Mouse (Mus musculus): Measurements from ENCODE around the gene Morn1. TPM values are rescaled to one million over a fixed set of nuclear protein-coding genes. Genes with fewer than 3 reads are reported as not detected.
A peak's percentile ranks its signal among the peaks of the same experiment; 100 is the strongest.

Morn1 gene
- polyA plus RNA-seq, 1 experiment from 2014 or later = 9.4 TPM

DNA sequence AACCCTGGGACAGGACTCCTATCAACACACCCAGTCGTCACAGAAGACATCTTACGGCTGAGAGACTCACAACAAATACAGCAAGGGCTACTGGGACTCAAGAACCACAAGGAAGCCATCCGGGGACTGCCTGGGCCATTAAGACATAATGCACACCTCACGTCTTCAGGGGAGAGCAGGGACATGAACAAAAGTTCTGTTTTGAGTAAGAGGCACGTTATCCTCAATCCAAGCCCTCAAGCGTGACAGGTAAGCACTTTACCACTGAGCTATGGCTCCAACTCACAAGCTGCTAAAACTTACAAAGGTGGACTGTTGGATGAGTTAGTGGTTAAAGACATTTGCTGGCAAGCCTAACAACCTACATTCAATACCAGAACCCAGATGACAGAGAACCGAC is 96.8 kb downstream of the Morn1 start:
- no peaks in the 10 kb centered on the region for H3K36me3 ChIP-seq (ENCODE audit: insufficient read depth, low read length)
- no peak overlapping the region for H3K4me2 ChIP-seq (replicated peaks; ENCODE audit: low read depth, low read length)
- no peak for DNase-seq (ENCODE audit: low spot score)
- peaks cover 54% of the 10 kb centered on the region for H3K4me1 ChIP-seq (ENCODE audit: insufficient read depth, low read depth, low read length)
- no peaks in the 10 kb centered on the region for H3K9me3 ChIP-seq (ENCODE audit: low read length)
- no peak overlapping the region for H3K4me3 ChIP-seq (ENCODE audit: low read depth, low read length)
- no peak overlapping the region for H3K27ac ChIP-seq (ENCODE audit: low read length)
- no peak overlapping the region for H3K9ac ChIP-seq (replicated peaks; ENCODE audit: low read depth)
- no peak for ATAC-seq
- 73% methylated on average over 7 of the region's 7 CpGs for WGBS
- no peak for TF ChIP-seq EP300 (IDR thresholded peaks at IDR 0.05)
- no peaks in the 10 kb centered on the region for H3K27me3 ChIP-seq (replicated peaks; ENCODE audit: insufficient read depth, low read length)

DNA sequence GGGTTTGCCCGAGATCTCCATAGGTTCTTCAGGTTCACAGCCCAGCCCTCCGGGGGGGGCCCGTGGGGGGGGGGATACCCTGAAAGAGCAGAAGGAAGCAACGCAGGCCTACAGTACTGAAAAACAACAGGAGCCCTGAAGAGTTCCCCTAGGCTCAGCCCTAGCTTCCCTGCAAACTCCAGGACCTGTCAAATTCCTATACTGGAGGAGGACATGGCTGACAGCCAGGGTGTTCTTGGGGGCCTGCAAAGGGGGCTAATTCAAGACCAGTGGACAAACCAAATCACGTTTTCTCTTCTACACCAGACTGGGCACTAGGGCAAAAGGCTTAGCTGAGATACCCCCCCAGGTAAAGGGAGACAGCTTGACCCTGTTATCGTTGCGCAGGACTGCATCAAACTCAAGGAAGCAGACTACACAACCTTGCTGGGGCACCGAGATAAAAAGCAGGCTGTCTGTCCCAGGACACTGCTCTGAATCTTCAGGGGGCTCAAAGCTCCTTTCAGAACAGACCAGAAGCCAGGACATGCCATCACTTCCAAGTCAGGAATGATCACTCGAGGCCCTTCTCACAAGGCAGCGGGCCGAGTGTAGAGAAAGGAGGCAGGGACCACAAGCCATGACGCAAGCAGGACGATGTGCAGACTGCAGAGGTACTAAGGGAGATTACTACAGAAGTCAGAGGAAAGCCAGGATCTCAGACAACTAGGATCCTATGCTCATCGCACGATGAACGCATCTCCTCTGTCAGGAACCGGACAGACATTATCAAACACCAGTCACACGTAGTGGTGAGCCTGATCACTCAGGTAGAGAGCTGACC is 98.1 kb downstream of the Morn1 start:
- H3K9ac ChIP-seq (replicated peaks; ENCODE audit: low read depth) = no peak overlapping the region
- no peak overlapping the region for H3K4me3 ChIP-seq (ENCODE audit: low read depth, low read length)
- H3K36me3 ChIP-seq (ENCODE audit: insufficient read depth, low read length) = no peaks in the 10 kb centered on the region
- no peak overlapping the region for H3K4me2 ChIP-seq (replicated peaks; ENCODE audit: low read depth, low read length)
- whole genome bisulfite sequencing = 53% methylated on average over 18 of the region's 18 CpGs
- peak overlapping the region; percentile 43; the same call in 1 of the 2 replicates for H3K27ac ChIP-seq (ENCODE audit: low read length)
- TF ChIP-seq CTCF (IDR thresholded peaks at IDR 0.05) = no peak
- no peak for TF ChIP-seq EP300 (IDR thresholded peaks at IDR 0.05)
- ATAC-seq (no peak), DNase-seq (ENCODE audit: low spot score) (no peak)
- H3K9me3 ChIP-seq (ENCODE audit: low read length) = no peaks in the 10 kb centered on the region
- no peaks in the 10 kb centered on the region for H3K27me3 ChIP-seq (replicated peaks; ENCODE audit: insufficient read depth, low read length)
- H3K4me1 ChIP-seq (ENCODE audit: insufficient read depth, low read depth, low read length) = peaks cover 51% of the 10 kb centered on the region

DNA sequence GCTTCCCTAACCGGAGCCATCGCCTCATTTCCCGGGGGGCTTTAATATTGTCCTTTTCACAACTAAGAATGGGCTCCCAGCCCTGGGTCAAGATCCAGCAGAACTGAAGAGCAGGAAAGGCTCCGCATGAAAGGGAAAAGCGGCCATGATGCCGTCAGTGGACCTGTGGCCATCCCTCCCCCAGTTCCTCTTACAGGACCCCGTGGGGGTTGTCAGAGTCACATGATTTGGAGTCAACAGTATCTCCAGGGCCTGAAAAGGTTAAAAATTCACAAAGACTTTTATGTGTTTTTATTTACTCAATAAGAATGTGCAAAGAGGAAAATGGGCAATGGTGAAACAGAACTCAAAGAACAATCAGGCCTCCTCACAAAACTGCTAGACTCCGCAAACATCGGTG is 99.5 kb downstream of the Morn1 start:
- Histone ChIP-seq H3K4me1 (ENCODE audit: insufficient read depth, low read depth, low read length) (peaks cover 57% of the 10 kb centered on the region), H3K27me3 (replicated peaks; ENCODE audit: insufficient read depth, low read length) (no peaks in the 10 kb centered on the region), H3K4me3 (ENCODE audit: low read depth, low read length) (no peak overlapping the region), H3K9me3 (ENCODE audit: low read length) (no peaks in the 10 kb centered on the region), H3K36me3 (ENCODE audit: insufficient read depth, low read length) (no peaks in the 10 kb centered on the region), H3K9ac (replicated peaks; ENCODE audit: low read depth) (no peak overlapping the region), H3K27ac (ENCODE audit: low read length) (no peak overlapping the region), H3K4me2 (replicated peaks; ENCODE audit: low read depth, low read length) (no peak overlapping the region)
- ATAC-seq (no peak), DNase-seq (ENCODE audit: low spot score) (no peak)
- WGBS = 78% methylated on average over 9 of the region's 9 CpGs
- TF ChIP-seq EP300 (IDR thresholded peaks at IDR 0.05) = no peak
- TF ChIP-seq CTCF (IDR thresholded peaks at IDR 0.05) = no peak

DNA sequence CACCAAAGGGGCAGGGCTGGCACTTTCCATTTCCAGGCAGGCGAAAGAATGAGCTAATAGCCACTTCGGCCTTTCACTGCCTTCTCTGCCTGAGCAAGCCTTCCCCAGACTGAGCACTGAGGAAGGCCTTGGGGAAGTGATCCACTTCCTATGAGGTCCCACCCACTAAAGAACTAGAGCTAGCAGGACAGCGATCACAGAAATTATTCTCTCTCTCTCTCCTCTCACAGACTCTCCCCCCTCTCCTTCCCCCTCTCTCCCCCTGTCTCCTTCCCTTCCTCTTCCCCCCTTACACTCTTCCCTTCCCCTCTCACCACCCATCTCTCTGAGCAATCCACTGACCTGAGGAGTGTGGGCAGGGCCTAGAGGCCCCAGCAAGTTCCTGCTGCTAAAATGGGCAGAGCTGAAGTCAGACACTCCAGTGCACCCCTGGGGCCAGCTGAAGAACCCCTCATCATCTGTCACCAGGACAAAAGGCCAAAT is 100.9 kb downstream of the Morn1 start:
- no peak overlapping the region for H3K9ac ChIP-seq (replicated peaks; ENCODE audit: low read depth)
- 0 out of 2 replicates have a peak overlapping the region, but pooled peaks have one; percentile 17 for H3K4me2 ChIP-seq (replicated peaks; ENCODE audit: low read depth, low read length)
- H3K27ac ChIP-seq (ENCODE audit: low read length) = peak overlapping the region; percentile 76
- no peak overlapping the region for H3K4me3 ChIP-seq (ENCODE audit: low read depth, low read length)
- peaks cover 64% of the 10 kb centered on the region for H3K4me1 ChIP-seq (ENCODE audit: insufficient read depth, low read depth, low read length)
- no peaks in the 10 kb centered on the region for H3K27me3 ChIP-seq (replicated peaks; ENCODE audit: insufficient read depth, low read length)
- H3K9me3 ChIP-seq (ENCODE audit: low read length) = no peaks in the 10 kb centered on the region
- WGBS = 29% methylated on average over 3 of the region's 3 CpGs
- ATAC-seq (peak; percentile 82), DNase-seq (ENCODE audit: low spot score) (peak; percentile 73)
- TF ChIP-seq CTCF (IDR thresholded peaks at IDR 0.05) = no peak; the same call in 1 of the 2 replicates
- TF ChIP-seq EP300 (IDR thresholded peaks at IDR 0.05) = peak; percentile 52; the same call in 1 of the 2 replicates
- no peaks in the 10 kb centered on the region for H3K36me3 ChIP-seq (ENCODE audit: insufficient read depth, low read length)

DNA sequence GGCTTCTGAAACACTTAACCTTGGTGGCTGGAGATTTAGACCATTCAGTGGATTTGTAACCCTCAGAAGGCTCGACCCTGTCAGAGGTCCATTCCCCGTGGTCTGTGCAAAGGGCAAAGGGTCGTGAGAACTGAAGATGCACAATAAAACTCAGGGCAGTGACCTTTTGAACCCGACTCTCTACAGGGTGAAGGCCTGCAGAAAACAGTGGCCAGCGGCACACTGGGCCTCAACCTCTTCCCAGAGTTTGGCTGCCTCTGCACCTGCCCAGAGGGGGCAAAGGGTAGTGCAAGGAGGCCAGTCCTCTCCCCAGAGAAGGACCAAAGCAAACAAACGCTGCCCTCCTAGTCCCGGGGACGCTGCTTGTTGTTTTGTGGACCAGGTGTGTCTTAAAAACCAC is 102.0 kb downstream of the Morn1 start:
- Histone ChIP-seq H3K4me2 (replicated peaks; ENCODE audit: low read depth, low read length) (no peak overlapping the region), H3K9ac (replicated peaks; ENCODE audit: low read depth) (no peak overlapping the region), H3K4me1 (ENCODE audit: insufficient read depth, low read depth, low read length) (peaks cover 74% of the 10 kb centered on the region), H3K36me3 (ENCODE audit: insufficient read depth, low read length) (no peaks in the 10 kb centered on the region), H3K27me3 (replicated peaks; ENCODE audit: insufficient read depth, low read length) (no peaks in the 10 kb centered on the region), H3K4me3 (ENCODE audit: low read depth, low read length) (no peak overlapping the region), H3K27ac (ENCODE audit: low read length) (peak overlapping the region; percentile 76), H3K9me3 (ENCODE audit: low read length) (no peaks in the 10 kb centered on the region)
- TF ChIP-seq EP300 (IDR thresholded peaks at IDR 0.05) = no peak
- no peak for TF ChIP-seq CTCF (IDR thresholded peaks at IDR 0.05)
- no peak for ATAC-seq
- DNase-seq (ENCODE audit: low spot score) = no peak
- WGBS = 25% methylated on average over 8 of the region's 8 CpGs

DNA sequence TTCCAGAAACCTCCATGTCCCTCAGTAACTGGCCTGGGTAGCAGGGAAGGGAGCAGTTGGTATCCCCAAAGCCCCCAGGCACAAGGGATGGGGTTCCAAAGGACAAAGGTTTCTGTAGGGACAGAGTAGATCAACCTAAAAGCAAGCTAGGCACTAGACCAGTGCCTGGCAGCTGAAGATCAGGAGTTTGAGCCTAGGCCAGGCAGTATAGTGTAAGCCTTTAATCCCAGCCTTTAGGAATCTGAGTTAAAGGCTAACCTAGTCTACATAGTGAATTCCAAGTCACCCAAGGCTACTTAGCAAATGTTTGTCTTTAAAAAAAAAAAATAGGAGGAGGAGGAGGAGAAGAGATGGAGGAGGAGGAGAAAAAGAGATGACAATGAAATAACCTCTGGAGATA is 102.4 kb downstream of the Morn1 start:
- H3K4me1 ChIP-seq (ENCODE audit: insufficient read depth, low read depth, low read length) = peaks cover 73% of the 10 kb centered on the region
- no peak overlapping the region for H3K4me3 ChIP-seq (ENCODE audit: low read depth, low read length)
- peak overlapping the region; percentile 76; the same call in 1 of the 2 replicates for H3K27ac ChIP-seq (ENCODE audit: low read length)
- ATAC-seq (no peak), DNase-seq (ENCODE audit: low spot score) (no peak)
- H3K4me2 ChIP-seq (replicated peaks; ENCODE audit: low read depth, low read length) = no peak overlapping the region
- H3K9me3 ChIP-seq (ENCODE audit: low read length) = no peaks in the 10 kb centered on the region
- TF ChIP-seq CTCF (IDR thresholded peaks at IDR 0.05) (no peak), EP300 (IDR thresholded peaks at IDR 0.05) (no peak)
- H3K9ac ChIP-seq (replicated peaks; ENCODE audit: low read depth) = no peak overlapping the region
- H3K27me3 ChIP-seq (replicated peaks; ENCODE audit: insufficient read depth, low read length) = no peaks in the 10 kb centered on the region
- no peaks in the 10 kb centered on the region for H3K36me3 ChIP-seq (ENCODE audit: insufficient read depth, low read length)

Measured in lung, postnatal 0 days (tissue).